Mouse (Mus musculus): Measurements from ENCODE around the gene Plbd2. TPM values are rescaled to one million over a fixed set of nuclear protein-coding genes. Genes with fewer than 3 reads are reported as not detected.

The Plbd2 gene
- polyA plus RNA-seq, 1 experiment from 2014 or later, result 33.6 TPM

DNA sequence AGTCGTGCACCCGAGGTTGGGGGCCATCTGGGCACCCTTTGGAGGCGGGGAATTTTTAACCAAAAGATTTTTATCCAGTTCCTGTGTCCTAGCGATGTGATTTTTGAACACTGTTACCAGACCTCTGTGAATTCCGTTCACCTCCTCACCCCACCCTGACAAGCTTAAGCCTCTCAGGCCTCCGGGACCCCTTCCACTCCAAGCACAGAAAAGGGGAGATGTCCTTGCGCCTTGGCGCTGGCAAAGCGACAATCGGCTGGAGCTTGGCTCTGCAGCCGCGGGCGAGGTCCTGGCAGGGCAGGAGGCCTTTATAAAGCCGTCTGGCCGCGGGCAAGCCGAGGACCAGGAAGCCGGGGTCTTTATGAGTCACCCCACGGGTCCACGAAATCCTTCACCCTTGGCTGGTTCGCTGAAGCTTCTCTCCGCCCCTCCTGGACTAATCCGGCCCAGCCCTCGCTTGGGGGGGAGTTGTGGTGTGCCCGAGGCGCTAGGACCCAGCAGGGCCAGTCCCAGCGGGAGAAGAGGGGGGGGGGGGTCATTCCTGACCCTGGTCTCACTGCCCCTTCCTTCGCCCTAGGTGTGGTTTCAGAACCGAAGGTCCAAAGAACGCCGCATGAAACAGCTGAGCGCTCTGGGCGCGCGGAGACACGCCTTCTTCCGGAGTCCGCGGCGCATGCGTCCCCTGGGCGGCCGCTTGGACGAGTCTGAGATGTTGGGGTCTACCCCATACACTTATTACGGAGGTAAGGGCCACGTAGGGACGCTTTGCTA is 67.5 kb downstream of the Plbd2 start:
- under 1% methylated on average over 46 of the region's 47 CpGs for WGBS
- Histone ChIP-seq H3K4me3 (ENCODE audit: low read depth, low read length) (peak overlapping the region; percentile 40), H3K27ac (ENCODE audit: low read depth, low read length) (peak overlapping the region; percentile 51; the same call in 1 of the 2 replicates), H3K4me2 (ENCODE audit: low read depth) (peak overlapping the region; percentile 52), H3K27me3 (ENCODE audit: control insufficient read depth, insufficient read depth, low read length) (peaks cover 95% of the 10 kb centered on the region), H3K4me1 (ENCODE audit: control insufficient read depth, insufficient read depth, low read length) (peaks cover 18% of the 10 kb centered on the region), H3K36me3 (ENCODE audit: control insufficient read depth, insufficient read depth, low read length) (no peaks in the 10 kb centered on the region), H3K9ac (ENCODE audit: low read length) (peak overlapping the region; percentile 67), H3K9me3 (ENCODE audit: control insufficient read depth, low read length) (no peaks in the 10 kb centered on the region)
- ATAC-seq (ENCODE audit: insufficient read depth, low FRiP score, low TSS enrichment) (no peak), DNase-seq (ENCODE audit: low spot score) (peak; percentile 61)

DNA sequence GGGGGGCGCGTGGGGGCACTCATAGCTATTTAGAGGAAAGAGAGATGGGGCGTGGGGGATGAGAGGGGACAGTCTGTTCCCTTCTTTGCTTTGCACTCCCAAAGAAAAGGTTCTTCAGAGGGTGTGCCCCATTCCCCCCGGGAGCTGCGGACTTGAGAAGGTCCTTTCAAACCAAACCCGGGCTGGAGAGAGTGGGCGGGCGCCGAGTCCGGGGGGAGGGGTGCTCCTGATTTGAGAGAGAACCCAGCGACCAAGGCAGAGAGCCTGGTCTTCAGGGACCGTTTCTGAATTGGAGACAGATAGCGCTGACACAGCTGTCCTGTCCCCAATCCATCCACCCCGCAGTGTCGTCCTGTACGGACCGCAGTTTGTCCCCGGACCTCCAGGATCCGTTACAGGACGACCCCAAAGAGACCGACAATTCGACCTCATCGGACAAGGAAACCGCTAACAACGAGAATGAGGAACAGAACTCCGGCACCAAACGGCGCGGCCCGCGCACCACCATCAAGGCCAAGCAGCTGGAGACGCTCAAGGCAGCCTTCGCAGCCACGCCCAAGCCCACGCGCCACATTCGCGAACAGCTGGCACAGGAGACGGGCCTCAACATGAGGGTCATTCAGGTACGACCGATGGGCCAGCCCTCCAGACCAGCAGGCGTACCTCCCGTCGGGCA is 68.3 kb downstream of the Plbd2 start:
- Histone ChIP-seq H3K4me2 (ENCODE audit: low read depth) (peak overlapping the region; percentile 52), H3K36me3 (ENCODE audit: control insufficient read depth, insufficient read depth, low read length) (no peaks in the 10 kb centered on the region), H3K4me3 (ENCODE audit: low read depth, low read length) (peak overlapping the region; percentile 40), H3K9ac (ENCODE audit: low read length) (peak overlapping the region; percentile 67), H3K4me1 (ENCODE audit: control insufficient read depth, insufficient read depth, low read length) (peaks cover 15% of the 10 kb centered on the region), H3K9me3 (ENCODE audit: control insufficient read depth, low read length) (no peaks in the 10 kb centered on the region), H3K27me3 (ENCODE audit: control insufficient read depth, insufficient read depth, low read length) (peaks cover 98% of the 10 kb centered on the region), H3K27ac (ENCODE audit: low read depth, low read length) (no peak overlapping the region)
- under 1% methylated on average over 44 of the region's 44 CpGs for WGBS
- no peak for ATAC-seq (ENCODE audit: insufficient read depth, low FRiP score, low TSS enrichment)
- DNase-seq (ENCODE audit: low spot score), result no peak

DNA sequence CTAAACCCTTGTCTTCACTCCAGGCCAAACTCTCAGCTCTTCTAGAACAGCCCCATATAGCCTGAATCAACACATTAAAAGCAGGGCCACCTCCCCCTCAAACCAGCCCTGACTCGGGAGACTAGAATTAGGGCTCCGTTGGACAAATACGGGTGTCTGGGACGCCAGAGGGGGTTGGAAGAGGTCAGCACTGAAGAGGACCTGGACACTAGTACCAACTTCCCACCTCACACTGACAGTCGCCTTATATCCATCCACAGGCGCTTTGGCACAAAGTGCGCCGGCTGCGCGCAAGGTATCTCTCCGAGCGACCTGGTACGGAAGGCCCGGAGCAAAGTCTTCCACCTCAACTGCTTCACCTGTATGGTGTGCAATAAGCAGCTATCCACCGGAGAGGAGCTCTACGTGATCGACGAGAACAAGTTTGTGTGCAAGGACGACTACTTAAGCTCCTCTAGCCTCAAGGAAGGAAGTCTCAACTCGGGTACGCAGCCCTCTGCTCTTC is 69.1 kb downstream of the Plbd2 start:
- no peaks in the 10 kb centered on the region for H3K9me3 ChIP-seq (ENCODE audit: control insufficient read depth, low read length)
- H3K4me3 ChIP-seq (ENCODE audit: low read depth, low read length), result peak overlapping the region; percentile 40
- no peaks in the 10 kb centered on the region for H3K36me3 ChIP-seq (ENCODE audit: control insufficient read depth, insufficient read depth, low read length)
- H3K27ac ChIP-seq (ENCODE audit: low read depth, low read length), result no peak overlapping the region
- DNase-seq (ENCODE audit: low spot score) (no peak), ATAC-seq (ENCODE audit: insufficient read depth, low FRiP score, low TSS enrichment) (no peak)
- WGBS, result 2% methylated on average over 21 of the region's 21 CpGs
- H3K4me2 ChIP-seq (ENCODE audit: low read depth), result peak overlapping the region; percentile 52
- peak overlapping the region; percentile 67 for H3K9ac ChIP-seq (ENCODE audit: low read length)
- H3K27me3 ChIP-seq (ENCODE audit: control insufficient read depth, insufficient read depth, low read length), result peaks cover 98% of the 10 kb centered on the region
- H3K4me1 ChIP-seq (ENCODE audit: control insufficient read depth, insufficient read depth, low read length), result peaks cover 12% of the 10 kb centered on the region

Other genes with a start within 250 kb of the Plbd2 start
- 29.9 and 31.2 TPM in 2 replicates for gene Lhx5, start 71.9 kb downstream of the Plbd2 start, polyA plus RNA-seq (2014; fragmentation: Nextera tagmentation; extraction: Ambion mirVana)
- 5.3 and 5.9 TPM in 2 replicates for gene Sdsl, start 30.8 kb downstream of the Plbd2 start, polyA plus RNA-seq (2014; fragmentation: Nextera tagmentation; extraction: Ambion mirVana)
- gene Sds, start 27.1 kb downstream of the Plbd2 start, polyA plus RNA-seq (2014; fragmentation: Nextera tagmentation; extraction: Ambion mirVana), result not detected in 2 replicates
- gene Slc8b1, start 7.5 kb upstream of the Plbd2 start, polyA plus RNA-seq (2014; fragmentation: Nextera tagmentation; extraction: Ambion mirVana), result 2.9 and 4.9 TPM in 2 replicates
- gene Tpcn1, start 85.0 kb upstream of the Plbd2 start, polyA plus RNA-seq (2014; fragmentation: Nextera tagmentation; extraction: Ambion mirVana), result 14.9 and 16.8 TPM in 2 replicates
- 0.62 and 0.81 TPM in 2 replicates for gene Iqcd, start 85.4 kb upstream of the Plbd2 start, polyA plus RNA-seq (2014; fragmentation: Nextera tagmentation; extraction: Ambion mirVana)
- gene Rita1, start 109.0 kb upstream of the Plbd2 start, polyA plus RNA-seq (2014; fragmentation: Nextera tagmentation; extraction: Ambion mirVana), result 12.3 and 13.2 TPM in 2 replicates
- gene Ddx54, start 109.1 kb upstream of the Plbd2 start, polyA plus RNA-seq (2014; fragmentation: Nextera tagmentation; extraction: Ambion mirVana), result 42.0 and 42.6 TPM in 2 replicates
- not detected in 2 replicates for gene Cfap73, start 130.6 kb upstream of the Plbd2 start, polyA plus RNA-seq (2014; fragmentation: Nextera tagmentation; extraction: Ambion mirVana)
- gene Rasal1, start 145.2 kb upstream of the Plbd2 start, polyA plus RNA-seq (2014; fragmentation: Nextera tagmentation; extraction: Ambion mirVana), result 0.39 TPM in 1 of 2 replicates, not detected in the other
- gene Dtx1, start 208.3 kb upstream of the Plbd2 start, polyA plus RNA-seq (2014; fragmentation: Nextera tagmentation; extraction: Ambion mirVana), result 7.0 and 7.4 TPM in 2 replicates
- not detected in 2 replicates for gene Oas2, start 246.2 kb upstream of the Plbd2 start, polyA plus RNA-seq (2014; fragmentation: Nextera tagmentation; extraction: Ambion mirVana)

Measured in neural tube, embryonic 11.5 days (tissue).